Mouse (Mus musculus): Measurements from ENCODE around the gene Cdc14b.

Gene Cdc14b

GRCm38 (mm10) chr13:64306078-64306477, 31.0 kb upstream of the Cdc14b start:
- peak; percentile 77 for DNase-seq (ENCODE audit: low read depth, low spot score)
- no peaks in the 10 kb centered on the region for H3K27me3 ChIP-seq (ENCODE audit: control insufficient read depth, insufficient read depth, low read length, poor library complexity, severe bottlenecking)
- H3K36me3 ChIP-seq (ENCODE audit: control insufficient read depth, insufficient read depth, low read length, poor library complexity, severe bottlenecking) = peaks cover 5% of the 10 kb centered on the region; the same call in 1 of the 2 replicates

GRCm38 (mm10) chr13:64299069-64299468, 24.0 kb upstream of the Cdc14b start:
- Histone ChIP-seq H3K27me3 (ENCODE audit: control insufficient read depth, insufficient read depth, low read length, poor library complexity, severe bottlenecking) (no peaks in the 10 kb centered on the region), H3K36me3 (ENCODE audit: control insufficient read depth, insufficient read depth, low read length, poor library complexity, severe bottlenecking) (peaks cover 9% of the 10 kb centered on the region)
- no peak for DNase-seq (ENCODE audit: low read depth, low spot score)

- Histone ChIP-seq H3K36me3 (ENCODE audit: control insufficient read depth, insufficient read depth, low read length, poor library complexity, severe bottlenecking) (no peaks in the 10 kb centered on the region), H3K27me3 (ENCODE audit: control insufficient read depth, insufficient read depth, low read length, poor library complexity, severe bottlenecking) (no peaks in the 10 kb centered on the region)
- DNase-seq (ENCODE audit: low read depth, low spot score) = no peak
Observed at GRCm38 (mm10) chr13:64286791-64287190, 11.7 kb upstream of the Cdc14b start.

GRCm38 (mm10) chr13:64286321-64286720, 11.2 kb upstream of the Cdc14b start:
- no peaks in the 10 kb centered on the region for H3K36me3 ChIP-seq (ENCODE audit: control insufficient read depth, insufficient read depth, low read length, poor library complexity, severe bottlenecking)
- no peaks in the 10 kb centered on the region for H3K27me3 ChIP-seq (ENCODE audit: control insufficient read depth, insufficient read depth, low read length, poor library complexity, severe bottlenecking)
- DNase-seq (ENCODE audit: low read depth, low spot score) = no peak

- no peak for DNase-seq (ENCODE audit: low read depth, low spot score)
- no peaks in the 10 kb centered on the region for H3K27me3 ChIP-seq (ENCODE audit: control insufficient read depth, insufficient read depth, low read length, poor library complexity, severe bottlenecking)
- H3K36me3 ChIP-seq (ENCODE audit: control insufficient read depth, insufficient read depth, low read length, poor library complexity, severe bottlenecking) = no peaks in the 10 kb centered on the region
Observed at GRCm38 (mm10) chr13:64284676-64285075, 9.6 kb upstream of the Cdc14b start.

GRCm38 (mm10) chr13:64280940-64281339, 5.8 kb upstream of the Cdc14b start:
- DNase-seq (ENCODE audit: low read depth, low spot score) = no peak
- Histone ChIP-seq H3K27me3 (ENCODE audit: control insufficient read depth, insufficient read depth, low read length, poor library complexity, severe bottlenecking) (no peaks in the 10 kb centered on the region; the same call in 1 of the 2 replicates), H3K36me3 (ENCODE audit: control insufficient read depth, insufficient read depth, low read length, poor library complexity, severe bottlenecking) (no peaks in the 10 kb centered on the region)

GRCm38 (mm10) chr13:64275754-64276127, 651 bp upstream of the Cdc14b start:
- no peak for DNase-seq (ENCODE audit: low read depth, low spot score)
- H3K27me3 ChIP-seq (ENCODE audit: control insufficient read depth, insufficient read depth, low read length, poor library complexity, severe bottlenecking) = peaks cover 2% of the 10 kb centered on the region; the same call in 1 of the 2 replicates

GRCm38 (mm10) chr13:64273891-64274844, 922 bp downstream of the Cdc14b start:
- peak; percentile 53 for DNase-seq (ENCODE audit: low read depth, low spot score)
- Histone ChIP-seq H3K36me3 (ENCODE audit: control insufficient read depth, insufficient read depth, low read length, poor library complexity, severe bottlenecking) (no peaks in the 10 kb centered on the region), H3K27me3 (ENCODE audit: control insufficient read depth, insufficient read depth, low read length, poor library complexity, severe bottlenecking) (peaks cover 2% of the 10 kb centered on the region; the same call in 1 of the 2 replicates)

More at GRCm38 (mm10) chr13:64275754-64276127, 651 bp upstream of the Cdc14b start:
- no peaks in the 10 kb centered on the region for H3K36me3 ChIP-seq (ENCODE audit: control insufficient read depth, insufficient read depth, low read length, poor library complexity, severe bottlenecking)

GRCm38 (mm10) chr13:64273352-64273751, 1.7 kb downstream of the Cdc14b start:
- DNase-seq (ENCODE audit: low read depth, low spot score) = no peak
- peaks cover 2% of the 10 kb centered on the region; the same call in 1 of the 2 replicates for H3K27me3 ChIP-seq (ENCODE audit: control insufficient read depth, insufficient read depth, low read length, poor library complexity, severe bottlenecking)

GRCm38 (mm10) chr13:64268384-64268783, 6.7 kb downstream of the Cdc14b start:
- H3K27me3 ChIP-seq (ENCODE audit: control insufficient read depth, insufficient read depth, low read length, poor library complexity, severe bottlenecking) = no peaks in the 10 kb centered on the region
- H3K36me3 ChIP-seq (ENCODE audit: control insufficient read depth, insufficient read depth, low read length, poor library complexity, severe bottlenecking) = no peaks in the 10 kb centered on the region
- no peak for DNase-seq (ENCODE audit: low read depth, low spot score)

More at GRCm38 (mm10) chr13:64273352-64273751, 1.7 kb downstream of the Cdc14b start:
- H3K36me3 ChIP-seq (ENCODE audit: control insufficient read depth, insufficient read depth, low read length, poor library complexity, severe bottlenecking) = no peaks in the 10 kb centered on the region

GRCm38 (mm10) chr13:64267151-64267550, 7.9 kb downstream of the Cdc14b start:
- no peak for DNase-seq (ENCODE audit: low read depth, low spot score)
- Histone ChIP-seq H3K36me3 (ENCODE audit: control insufficient read depth, insufficient read depth, low read length, poor library complexity, severe bottlenecking) (no peaks in the 10 kb centered on the region), H3K27me3 (ENCODE audit: control insufficient read depth, insufficient read depth, low read length, poor library complexity, severe bottlenecking) (no peaks in the 10 kb centered on the region; the same call in 1 of the 2 replicates)

- Histone ChIP-seq H3K27me3 (ENCODE audit: control insufficient read depth, insufficient read depth, low read length, poor library complexity, severe bottlenecking) (no peaks in the 10 kb centered on the region; the same call in 1 of the 2 replicates), H3K36me3 (ENCODE audit: control insufficient read depth, insufficient read depth, low read length, poor library complexity, severe bottlenecking) (no peaks in the 10 kb centered on the region)
- no peak for DNase-seq (ENCODE audit: low read depth, low spot score)
Observed at GRCm38 (mm10) chr13:64264586-64264985, 10.5 kb downstream of the Cdc14b start.

- no peak for DNase-seq (ENCODE audit: low read depth, low spot score)
- Histone ChIP-seq H3K27me3 (ENCODE audit: control insufficient read depth, insufficient read depth, low read length, poor library complexity, severe bottlenecking) (no peaks in the 10 kb centered on the region; the same call in 1 of the 2 replicates), H3K36me3 (ENCODE audit: control insufficient read depth, insufficient read depth, low read length, poor library complexity, severe bottlenecking) (no peaks in the 10 kb centered on the region)
Observed at GRCm38 (mm10) chr13:64259903-64260302, 15.2 kb downstream of the Cdc14b start.

- DNase-seq (ENCODE audit: low read depth, low spot score) = no peak
- Histone ChIP-seq H3K36me3 (ENCODE audit: control insufficient read depth, insufficient read depth, low read length, poor library complexity, severe bottlenecking) (no peaks in the 10 kb centered on the region), H3K27me3 (ENCODE audit: control insufficient read depth, insufficient read depth, low read length, poor library complexity, severe bottlenecking) (no peaks in the 10 kb centered on the region; the same call in 1 of the 2 replicates)
Observed at GRCm38 (mm10) chr13:64258516-64258821, 16.6 kb downstream of the Cdc14b start.

- Histone ChIP-seq H3K27me3 (ENCODE audit: control insufficient read depth, insufficient read depth, low read length, poor library complexity, severe bottlenecking) (no peaks in the 10 kb centered on the region; the same call in 1 of the 2 replicates), H3K36me3 (ENCODE audit: control insufficient read depth, insufficient read depth, low read length, poor library complexity, severe bottlenecking) (no peaks in the 10 kb centered on the region)
- no peak for DNase-seq (ENCODE audit: low read depth, low spot score)
Observed at GRCm38 (mm10) chr13:64257814-64258515, 17.1 kb downstream of the Cdc14b start.

Data from splenic B cell, adult 2 months (primary cell).